Mouse (Mus musculus) T-cell, adult 2 months (primary cell): ENCODE results near the gene Pde4a.

Experiments used
- DNase-seq: peaks from one replicate; pipeline ENCODE4 v3.0.0; 2022; ENCODE audit warnings: low spot score

Pde4a gene

GRCm38 (mm10) chr9:21165041-21165951 is at the start of gene Pde4a:
Gene Pde4a, plus strand, starts transcription at chr9:21165714.
- peak; percentile 88 for DNase-seq

- no peak for DNase-seq
Measured at GRCm38 (mm10) chr9:21117073-21117472, 48.4 kb upstream of the Pde4a start.

GRCm38 (mm10) chr9:21121483-21121882 is 44.0 kb upstream of the Pde4a start:
- no peak for DNase-seq

- no peak for DNase-seq
Measured at GRCm38 (mm10) chr9:21124837-21125236, 40.7 kb upstream of the Pde4a start.

GRCm38 (mm10) chr9:21125502-21126258 is 39.8 kb upstream of the Pde4a start:
- no peak for DNase-seq

GRCm38 (mm10) chr9:21126259-21126627 is 39.3 kb upstream of the Pde4a start:
- no peak for DNase-seq

GRCm38 (mm10) chr9:21131059-21131956 is 34.2 kb upstream of the Pde4a start, which contains the start of gene Tyk2:
Gene Tyk2, minus strand, starts transcription at chr9:21131243.
- peak; percentile 90 for DNase-seq

GRCm38 (mm10) chr9:21132102-21132775 is 33.3 kb upstream of the Pde4a start:
- no peak for DNase-seq

GRCm38 (mm10) chr9:21133064-21133707 is 32.3 kb upstream of the Pde4a start:
- peak; percentile 73 for DNase-seq

- no peak for DNase-seq
Measured at GRCm38 (mm10) chr9:21134595-21135328, 30.8 kb upstream of the Pde4a start.

- no peak for DNase-seq
Measured at GRCm38 (mm10) chr9:21135329-21135890, 30.1 kb upstream of the Pde4a start.

- peak; percentile 47 for DNase-seq
Measured at GRCm38 (mm10) chr9:21135941-21136381, 29.6 kb upstream of the Pde4a start.

GRCm38 (mm10) chr9:21136401-21136800 is 29.1 kb upstream of the Pde4a start:
- DNase-seq, result peak; percentile 54

- peak; percentile 71 for DNase-seq
Measured at GRCm38 (mm10) chr9:21137229-21137628, 28.3 kb upstream of the Pde4a start.

- DNase-seq, result no peak
Measured at GRCm38 (mm10) chr9:21138386-21138785, 27.1 kb upstream of the Pde4a start.

GRCm38 (mm10) chr9:21141922-21142321 is 23.6 kb upstream of the Pde4a start:
- DNase-seq, result no peak

GRCm38 (mm10) chr9:21144361-21144760 is 21.2 kb upstream of the Pde4a start:
- DNase-seq, result no peak

GRCm38 (mm10) chr9:21145431-21145830 is 20.1 kb upstream of the Pde4a start:
- no peak for DNase-seq

GRCm38 (mm10) chr9:21146722-21147121 is 18.8 kb upstream of the Pde4a start:
- peak; percentile 61 for DNase-seq

- no peak for DNase-seq
Measured at GRCm38 (mm10) chr9:21148427-21148826, 17.1 kb upstream of the Pde4a start.
